Mouse (Mus musculus): ENCODE data around the gene Smim20.

DNA sequence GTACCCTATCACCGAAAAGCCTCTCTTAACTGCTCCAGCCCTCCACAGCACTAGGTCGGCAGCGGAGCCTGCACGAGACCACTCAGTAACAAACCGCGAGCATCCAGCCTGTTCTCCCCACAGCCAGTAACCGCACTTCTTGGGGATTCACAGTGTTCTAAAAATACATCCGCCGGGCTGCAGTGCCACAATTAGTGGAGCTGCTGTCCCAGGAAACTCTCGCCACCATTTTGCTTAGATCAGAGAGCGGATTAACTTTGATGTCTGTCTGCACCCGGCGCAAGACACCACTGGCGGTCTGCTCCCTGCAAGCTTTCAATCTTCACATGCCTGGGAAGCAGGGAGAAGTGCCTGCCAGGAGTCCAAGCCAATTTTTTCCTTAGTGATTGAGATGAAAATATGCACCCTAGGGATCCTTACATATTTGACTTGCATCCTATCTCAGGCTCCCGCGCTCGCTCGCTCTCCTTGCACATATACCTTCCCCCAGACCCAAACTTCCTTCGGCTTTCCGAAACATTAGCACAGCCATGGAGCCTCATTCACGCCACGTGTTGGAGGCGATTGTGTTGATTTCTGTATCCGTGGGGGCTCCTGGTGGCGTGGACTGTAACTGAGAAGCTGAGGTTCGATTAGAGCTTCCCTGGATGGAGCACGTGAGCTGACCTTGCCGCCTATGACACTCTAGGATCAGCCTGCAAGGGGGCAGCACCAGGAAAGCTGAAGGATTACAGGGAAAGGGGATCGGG lies 8.7 kb upstream of the Smim20 start:
- TF ChIP-seq CTCF (IDR thresholded peaks at IDR 0.05; ENCODE audit: low read depth, low read length) (no peak), POLR2A (IDR thresholded peaks at IDR 0.05; ENCODE audit: extremely low read depth, insufficient read depth, low read length) (no peak)

Measured in liver, adult 2 months (tissue).